Mouse (Mus musculus) ES-E14 (cell line): ENCODE measurements around the gene Gtdc1. TPM values are rescaled to one million over a fixed set of nuclear protein-coding genes. Genes with fewer than 3 reads are reported as not detected.

Source experiments
- DNase-seq: peaks from one replicate; pipeline ENCODE4 v3.0.0-alpha.2; 2013; ENCODE audit warnings: low read depth, low spot score
- H3K27ac ChIP-seq: 2 replicates; pipeline ENCODE4 v1.5.1; 2012; ENCODE audit warnings: low read depth, mild to moderate bottlenecking, low read length, moderate library complexity, mixed read lengths; ENCODE audit not compliant: poor library complexity, insufficient read depth, severe bottlenecking
- H3K36me3 ChIP-seq: 2 replicates; pipeline ENCODE4 v1.6.1; 2012; ENCODE audit warnings: mild to moderate bottlenecking, low read length, moderate library complexity, mixed read lengths; ENCODE audit not compliant: control insufficient read depth, poor library complexity, insufficient read depth, severe bottlenecking
- H3K4me1 ChIP-seq, 2 experiments: fragments of 150-350 bp in 1 of 2; sonication (generic) in 1 of 2; 2 replicates each; pipeline ENCODE4 v1.6.1; 2012; ENCODE audit warnings: low read length in 2 of 2, mild to moderate bottlenecking in 1 of 2, mixed read lengths in 1 of 2; ENCODE audit not compliant: control insufficient read depth in 2 of 2, insufficient read depth in 2 of 2, poor library complexity in 1 of 2
- H3K4me3 ChIP-seq, 2 experiments: fragments of 150-350 bp in 1 of 2; sonication (generic) in 1 of 2; 2 replicates each; pipeline ENCODE4 v1.5.1; 2012; ENCODE audit warnings: low read length in 2 of 2, low read depth in 1 of 2, mild to moderate bottlenecking in 1 of 2, mixed read lengths in 1 of 2; ENCODE audit not compliant: insufficient read depth in 1 of 2, poor library complexity in 1 of 2, severe bottlenecking in 1 of 2
- H3K9ac ChIP-seq: 2 replicates; pipeline ENCODE4 v1.6.1; 2012; ENCODE audit warnings: low read depth, mild to moderate bottlenecking, low read length, mixed read lengths; ENCODE audit not compliant: poor library complexity, insufficient read depth, severe bottlenecking
- H3K9me3 ChIP-seq: fragments of 150-350 bp; sonication (generic); 2 replicates; pipeline ENCODE4 v1.6.1; 2012; ENCODE audit warnings: low read depth, mild to moderate bottlenecking, low read length; ENCODE audit not compliant: control insufficient read depth, insufficient read depth
- CHD2 ChIP-seq: IDR thresholded peaks from 2 replicates; pipeline ENCODE4 v1.6.1; 2014; ENCODE audit warnings: mild to moderate bottlenecking, low read depth, low read length, inconsistent platforms
- HCFC1 ChIP-seq: IDR thresholded peaks from 2 replicates; pipeline ENCODE4 v1.6.1; 2012; ENCODE audit warnings: low read length, inconsistent platforms, borderline replicate concordance; ENCODE audit not compliant: insufficient read depth
- MAFK ChIP-seq: IDR thresholded peaks from 2 replicates; pipeline ENCODE4 v1.6.1; 2014; ENCODE audit warnings: mild to moderate bottlenecking, low read depth, low read length, inconsistent platforms; ENCODE audit not compliant: insufficient read depth
- ZC3H11A ChIP-seq: IDR thresholded peaks from 2 replicates; pipeline ENCODE4 v1.6.1; 2012; ENCODE audit warnings: low read depth, mild to moderate bottlenecking, inconsistent platforms, low read length, borderline replicate concordance
- ZNF384 ChIP-seq: IDR thresholded peaks from 2 replicates; pipeline ENCODE4 v1.6.1; 2012; ENCODE audit warnings: low read depth, low read length, inconsistent platforms
- in situ Hi-C, 2 experiments: fragments of 600-800 bp; cut with MboI; formaldehyde crosslinking; loops; one replicate each; pipeline ENCODE4 v1.15.1; 2025; ENCODE audit warnings: low sequenced_read_pairs in 2 of 2, inconsistent platforms in 1 of 2; ENCODE audit not compliant: unreplicated experiment in 2 of 2
- total RNA-seq: library from RNA; depleted of rRNA; stranded (reverse); fragments of 300-350 nt; gene quantifications from 2 replicates; pipeline ENCODE4 v1.2.3, GENCODE M21; 2012

The Gtdc1 gene
- total RNA-seq, 1 experiment, result 11.2 TPM

GRCm38 (mm10) chr2:44549311-44549710, 378.1 kb downstream of the Gtdc1 start:
- H3K9ac ChIP-seq, result no peak overlapping the region
- TF ChIP-seq MAFK, result no peak
- no peak for TF ChIP-seq ZNF384
- no peak for TF ChIP-seq HCFC1
- no peak for TF ChIP-seq CHD2
- TF ChIP-seq ZC3H11A, result no peak
- DNase-seq, result no peak
- H3K36me3 ChIP-seq, result no peaks in the 10 kb centered on the region
- H3K4me1 ChIP-seq, result no peaks in the 10 kb centered on the region
- H3K27ac ChIP-seq, result no peak overlapping the region
- H3K4me3 ChIP-seq, result no peak overlapping the region
- in situ Hi-C loops, result no loop called here
- H3K9me3 ChIP-seq, result no peaks in the 10 kb centered on the region

GRCm38 (mm10) chr2:44542775-44543174, 384.7 kb downstream of the Gtdc1 start:
- in situ Hi-C loops, result no loop called here
- Histone ChIP-seq H3K4me3 (no peak overlapping the region), H3K4me1 (0 out of 4 replicates have a peak, but pooled peaks cover 0 to 2% of the 10 kb centered on the region in 2 experiments), H3K9me3 (no peaks in the 10 kb centered on the region), H3K36me3 (no peaks in the 10 kb centered on the region), H3K9ac (no peak overlapping the region), H3K27ac (no peak overlapping the region)
- TF ChIP-seq ZNF384, result no peak
- TF ChIP-seq MAFK, result no peak
- TF ChIP-seq HCFC1, result no peak
- TF ChIP-seq CHD2, result no peak
- TF ChIP-seq ZC3H11A, result no peak
- DNase-seq, result no peak

- no peaks in the 10 kb centered on the region for H3K9me3 ChIP-seq
- no peak for DNase-seq
- H3K4me1 ChIP-seq, result peaks cover 0 to 2% of the 10 kb centered on the region in 2 experiments; a peak in 1 of 4 replicates
- TF ChIP-seq HCFC1, result no peak
- no peak for TF ChIP-seq MAFK
- TF ChIP-seq CHD2, result no peak
- no peak for TF ChIP-seq ZNF384
- no peak for TF ChIP-seq ZC3H11A
- no peaks in the 10 kb centered on the region for H3K36me3 ChIP-seq
- in situ Hi-C loops, result no loop called here
- H3K4me3 ChIP-seq, result no peak overlapping the region
- H3K27ac ChIP-seq, result no peak overlapping the region
- H3K9ac ChIP-seq, result no peak overlapping the region
Measured at GRCm38 (mm10) chr2:44541726-44542125, 385.7 kb downstream of the Gtdc1 start.

GRCm38 (mm10) chr2:44540881-44541280, 386.6 kb downstream of the Gtdc1 start:
- in situ Hi-C loops, result no loop called here
- TF ChIP-seq ZNF384, result no peak
- TF ChIP-seq ZC3H11A, result no peak
- no peak for TF ChIP-seq CHD2
- no peak for TF ChIP-seq HCFC1
- no peak for TF ChIP-seq MAFK
- H3K9ac ChIP-seq, result no peak overlapping the region

GRCm38 (mm10) chr2:44539121-44539634, 388.3 kb downstream of the Gtdc1 start:
- Histone ChIP-seq H3K4me1 (peaks cover 0 to 2% of the 10 kb centered on the region in 2 experiments; a peak in 1 of 4 replicates), H3K9me3 (no peaks in the 10 kb centered on the region), H3K27ac (no peak overlapping the region), H3K9ac (no peak overlapping the region), H3K4me3 (no peak overlapping the region), H3K36me3 (no peaks in the 10 kb centered on the region)
- TF ChIP-seq MAFK (no peak), CHD2 (no peak), ZC3H11A (no peak), ZNF384 (no peak), HCFC1 (no peak)
- in situ Hi-C loops, result no loop called here
- DNase-seq, result no peak

More at GRCm38 (mm10) chr2:44540881-44541280, 386.6 kb downstream of the Gtdc1 start:
- Histone ChIP-seq H3K27ac (no peak overlapping the region), H3K36me3 (no peaks in the 10 kb centered on the region), H3K4me3 (no peak overlapping the region), H3K9me3 (no peaks in the 10 kb centered on the region), H3K4me1 (peaks cover 0 to 2% of the 10 kb centered on the region in 2 experiments; a peak in 1 of 4 replicates)
- DNase-seq, result no peak
